7 mouse cellular contexts compared by ENCODE assay signal in genomic region chr10:44002995-44003524, GRCm38 (mm10).
A peak's percentile ranks its signal among the peaks of the same experiment; 100 is the strongest.
DNase-seq lines count a peak whose midpoint lies in the region; ATAC-seq and TF ChIP-seq lines count a peak whose summit lies in the region.

No protein-coding gene starts in this region.

- H3K27ac ChIP-seq in neural tube, embryonic 11.5 days (ENCODE audit: low read depth, low read length) = no peak overlapping the region
- H3K27ac ChIP-seq in forebrain, embryonic 11.5 days (ENCODE audit: low read depth, low read length) = no peak overlapping the region
- H3K27ac ChIP-seq in limb, embryonic 14.5 days (replicated peaks; ENCODE audit: low read depth, low read length) = no peak overlapping the region
- no peak overlapping the region for H3K27ac ChIP-seq in stomach, embryonic 15.5 days
- no peak overlapping the region for H3K27ac ChIP-seq in cerebellum, adult 2 months (ENCODE audit: insufficient read depth, low read length)

- 4% methylated on average over 11 of the region's 11 CpGs for WGBS in neural tube, embryonic 11.5 days
- 3% methylated on average over 11 of the region's 11 CpGs for WGBS in forebrain, embryonic 11.5 days
- 2% methylated on average over 11 of the region's 11 CpGs for WGBS in limb, embryonic 14.5 days
- WGBS in stomach, embryonic 15.5 days = 7% methylated on average over 11 of the region's 11 CpGs
- 4% methylated on average over 11 of the region's 11 CpGs for WGBS in cerebellum, adult 2 months

- no peak overlapping the region for H3K9ac ChIP-seq in neural tube, embryonic 11.5 days (ENCODE audit: low read length)
- no peak overlapping the region for H3K9ac ChIP-seq in forebrain, embryonic 11.5 days (ENCODE audit: low read length)
- peak overlapping the region; percentile 49 for H3K9ac ChIP-seq in limb, embryonic 14.5 days (ENCODE audit: low read depth, low read length, severe bottlenecking)
- peak overlapping the region; percentile 63; the same call in 1 of the 2 replicates for H3K9ac ChIP-seq in stomach, embryonic 15.5 days

- no peak for TF ChIP-seq CTCF in cerebellum, adult 2 months (IDR thresholded peaks at IDR 0.05; ENCODE audit: borderline replicate concordance, insufficient read depth, low read depth, low read length)

- H3K4me2 ChIP-seq in neural tube, embryonic 11.5 days (ENCODE audit: low read depth) = peak overlapping the region; percentile 47
- H3K4me2 ChIP-seq in forebrain, embryonic 11.5 days (ENCODE audit: low read depth, low read length, severe bottlenecking) = peak overlapping the region; percentile 60
- peak overlapping the region; percentile 57 for H3K4me2 ChIP-seq in limb, embryonic 14.5 days (replicated peaks; ENCODE audit: low read depth, low read length, severe bottlenecking)
- H3K4me2 ChIP-seq in stomach, embryonic 15.5 days = peak overlapping the region; percentile 87

- ATAC-seq in neural tube, embryonic 11.5 days (ENCODE audit: insufficient read depth, low FRiP score, low TSS enrichment) = no peak
- no peak for ATAC-seq in forebrain, embryonic 11.5 days (replicated peaks; ENCODE audit: low FRiP score)
- ATAC-seq in limb, embryonic 14.5 days (ENCODE audit: low FRiP score, low read depth) = no peak
- no peak for ATAC-seq in stomach, embryonic 15.5 days (ENCODE audit: insufficient read depth, low FRiP score, low read depth)

- H3K4me1 ChIP-seq in neural tube, embryonic 11.5 days (ENCODE audit: control insufficient read depth, insufficient read depth, low read length) = peaks cover 13% of the 10 kb centered on the region
- H3K4me1 ChIP-seq in forebrain, embryonic 11.5 days (replicated peaks; ENCODE audit: control insufficient read depth, insufficient read depth, low read length) = peaks cover 6% of the 10 kb centered on the region; the same call in 1 of the 2 replicates
- peaks cover 18% of the 10 kb centered on the region for H3K4me1 ChIP-seq in limb, embryonic 14.5 days (ENCODE audit: control insufficient read depth, insufficient read depth, low read length)
- H3K4me1 ChIP-seq in stomach, embryonic 15.5 days = peaks cover 24% of the 10 kb centered on the region
- no peaks in the 10 kb centered on the region for H3K4me1 ChIP-seq in cerebellum, adult 2 months (ENCODE audit: control insufficient read depth, insufficient read depth, low read length)

- H3K4me3 ChIP-seq in neural tube, embryonic 11.5 days (ENCODE audit: low read depth, low read length) = peak overlapping the region; percentile 47
- H3K4me3 ChIP-seq in forebrain, embryonic 11.5 days (ENCODE audit: low read depth, low read length) = peak overlapping the region; percentile 37
- peak overlapping the region; percentile 50 for H3K4me3 ChIP-seq in limb, embryonic 14.5 days (replicated peaks; ENCODE audit: low read length)
- H3K4me3 ChIP-seq in stomach, embryonic 15.5 days (replicated peaks) = peak overlapping the region; percentile 73
- H3K4me3 ChIP-seq in cerebellum, adult 2 months (replicated peaks; ENCODE audit: insufficient read depth, low read depth, low read length) = no peak overlapping the region

- no peaks in the 10 kb centered on the region for H3K9me3 ChIP-seq in neural tube, embryonic 11.5 days (ENCODE audit: control insufficient read depth, low read length)
- no peaks in the 10 kb centered on the region for H3K9me3 ChIP-seq in forebrain, embryonic 11.5 days (ENCODE audit: control insufficient read depth, low read length)
- no peaks in the 10 kb centered on the region for H3K9me3 ChIP-seq in limb, embryonic 14.5 days (ENCODE audit: control insufficient read depth, low read length)
- H3K9me3 ChIP-seq in stomach, embryonic 15.5 days = no peaks in the 10 kb centered on the region

- peaks cover 54% of the 10 kb centered on the region for H3K27me3 ChIP-seq in neural tube, embryonic 11.5 days (ENCODE audit: control insufficient read depth, insufficient read depth, low read length)
- peaks cover 54% of the 10 kb centered on the region for H3K27me3 ChIP-seq in forebrain, embryonic 11.5 days (ENCODE audit: control insufficient read depth, insufficient read depth, low read length)
- peaks cover 46% of the 10 kb centered on the region for H3K27me3 ChIP-seq in limb, embryonic 14.5 days (ENCODE audit: control insufficient read depth, insufficient read depth, low read length)
- H3K27me3 ChIP-seq in stomach, embryonic 15.5 days (replicated peaks) = peaks cover 30% of the 10 kb centered on the region
- H3K27me3 ChIP-seq in cerebellum, adult 2 months (ENCODE audit: control insufficient read depth, insufficient read depth, low read length) = peaks cover 12% of the 10 kb centered on the region; the same call in 1 of the 2 replicates

- no peak for DNase-seq in neural tube, embryonic 11.5 days (ENCODE audit: low spot score)
- DNase-seq in neural tube, embryonic 10.5 days (ENCODE audit: extremely low spot score, low spot score) = no peak
- DNase-seq in forebrain, embryonic 11.5 days (ENCODE audit: low spot score) = no peak
- no peak for DNase-seq in limb, embryonic 14.5 days (ENCODE audit: low spot score)
- DNase-seq in cerebellum, adult 2 months = no peak
- no peak for DNase-seq in T-cell, adult 2 months (ENCODE audit: low spot score)

- no peaks in the 10 kb centered on the region for H3K36me3 ChIP-seq in neural tube, embryonic 11.5 days (ENCODE audit: control insufficient read depth, insufficient read depth, low read length)
- H3K36me3 ChIP-seq in forebrain, embryonic 11.5 days (ENCODE audit: control insufficient read depth, insufficient read depth, low read length) = no peaks in the 10 kb centered on the region
- H3K36me3 ChIP-seq in limb, embryonic 14.5 days (ENCODE audit: control insufficient read depth, insufficient read depth, low read length) = no peaks in the 10 kb centered on the region
- no peaks in the 10 kb centered on the region for H3K36me3 ChIP-seq in stomach, embryonic 15.5 days

- TF ChIP-seq POLR2A in limb, embryonic 14.5 days (IDR thresholded peaks at IDR 0.05; ENCODE audit: borderline replicate concordance, extremely low read depth, insufficient read depth, insufficient read length) = no peak
- no peak for TF ChIP-seq POLR2A in cerebellum, adult 2 months (IDR thresholded peaks at IDR 0.05; ENCODE audit: borderline replicate concordance, insufficient read depth, low read length)

Comparison
In these comparisons a context has a peak if more than half of its experiments do, and no peak if none do; other contexts are left out.
1. H3K9ac ChIP-seq: peak in limb, embryonic 14.5 days (single experiment) and stomach, embryonic 15.5 days (single experiment); none in neural tube, embryonic 11.5 days (single experiment) and forebrain, embryonic 11.5 days (single experiment).
2. Peak in every context shown above with its lines, with median percentiles within 50 percentile points of each other: H3K4me2 ChIP-seq.